In genomic region chr4:59596556-59596955, GRCm38 (mm10) we compare ENCODE assay signal across 17 mouse cellular contexts.
"Had no signal": no experiment of that assay in that cellular context is flagged by ENCODE, and none has a peak within 500 bp of the region (broad histone marks: within the 10 kb centered on the region; RNA-seq: fewer than 3 reads in every experiment).

No protein-coding gene starts in this region.

- H3K4me1 ChIP-seq: liver, embryonic 13.5 days; liver, embryonic 15.5 days; lung, embryonic 15.5 days; midbrain, embryonic 13.5 days; midbrain, embryonic 15.5 days; neural tube, embryonic 12.5 days had no signal

- H3K27ac ChIP-seq: liver, embryonic 13.5 days; liver, embryonic 15.5 days; lung, embryonic 15.5 days; midbrain, embryonic 13.5 days; midbrain, embryonic 15.5 days; neural tube, embryonic 12.5 days had no signal

- ATAC-seq: liver, postnatal 0 days; lung, postnatal 0 days; midbrain, embryonic 13.5 days; midbrain, embryonic 15.5 days had no signal

- H3K9me3 ChIP-seq: liver, embryonic 13.5 days; liver, embryonic 15.5 days; lung, embryonic 15.5 days; megakaryocyte, embryonic 14.5 days; midbrain, embryonic 13.5 days; midbrain, embryonic 15.5 days; neural tube, embryonic 12.5 days had no signal

- H3K27me3 ChIP-seq: liver, embryonic 13.5 days; liver, embryonic 15.5 days; lung, embryonic 15.5 days; megakaryocyte, embryonic 14.5 days; midbrain, embryonic 13.5 days; midbrain, embryonic 15.5 days; neural tube, embryonic 12.5 days had no signal

- H3K4me3 ChIP-seq: liver, embryonic 13.5 days; liver, embryonic 15.5 days; lung, embryonic 15.5 days; megakaryocyte, embryonic 14.5 days; midbrain, embryonic 13.5 days; midbrain, embryonic 15.5 days; neural tube, embryonic 12.5 days had no signal

- H3K4me2 ChIP-seq: liver, embryonic 13.5 days; liver, embryonic 15.5 days; lung, embryonic 15.5 days; midbrain, embryonic 11.5 days; midbrain, embryonic 13.5 days; midbrain, embryonic 15.5 days; neural tube, embryonic 12.5 days had no signal

- DNase-seq: liver, embryonic 13.5 days; liver, postnatal 0 days; lung, adult 2 months; lung, postnatal 14 days; lung, postnatal 36 days; right cerebral cortex, postnatal 14 days; thymus, adult 18-20 months; thymus, postnatal 14 days; thymus, postnatal 4 days had no signal

- H3K9ac ChIP-seq: liver, embryonic 13.5 days; liver, embryonic 15.5 days; liver, postnatal 0 days; lung, embryonic 15.5 days; midbrain, embryonic 13.5 days; midbrain, embryonic 15.5 days; neural tube, embryonic 12.5 days had no signal

- H3K36me3 ChIP-seq: liver, embryonic 15.5 days; lung, embryonic 15.5 days; midbrain, embryonic 15.5 days had no signal
